Mouse (Mus musculus) adrenal gland, postnatal 14 days (tissue): ENCODE results near the gene Scyl1. TPM values are rescaled to one million over a fixed set of nuclear protein-coding genes. Genes with fewer than 3 reads are reported as not detected.
A peak's percentile ranks its signal among the peaks of the same experiment; 100 is the strongest.

Experiments used
- DNase-seq: peaks from one replicate; pipeline ENCODE4 v3.0.0; 2021; ENCODE audit warnings: mixed read lengths
- total RNA-seq: library from RNA; stranded (reverse); gene quantifications from 2 replicates; pipeline ENCODE4 v1.2.3, GENCODE M21; 2021

Scyl1 gene
- total RNA-seq, 1 experiment from 2014 or later = 87.4 TPM

DNA sequence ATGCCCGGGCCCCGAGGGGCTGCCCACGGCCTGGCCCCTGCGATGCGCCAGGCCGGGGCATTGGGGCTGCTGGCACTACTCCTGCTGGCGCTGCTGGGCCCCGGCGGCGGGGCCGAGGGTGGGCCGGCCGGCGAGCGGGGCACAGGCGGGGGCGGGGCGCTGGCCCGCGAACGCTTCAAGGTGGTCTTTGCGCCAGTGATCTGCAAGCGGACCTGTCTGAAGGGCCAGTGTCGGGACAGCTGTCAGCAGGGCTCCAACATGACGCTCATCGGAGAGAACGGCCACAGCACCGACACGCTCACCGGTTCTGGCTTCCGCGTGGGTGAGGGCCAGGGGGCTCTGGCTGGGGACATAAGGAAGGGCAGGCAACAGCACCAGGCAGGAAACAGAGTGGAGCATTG, 29.0 kb downstream of the Scyl1 start:
- DNase-seq = peak; percentile 59

DNA sequence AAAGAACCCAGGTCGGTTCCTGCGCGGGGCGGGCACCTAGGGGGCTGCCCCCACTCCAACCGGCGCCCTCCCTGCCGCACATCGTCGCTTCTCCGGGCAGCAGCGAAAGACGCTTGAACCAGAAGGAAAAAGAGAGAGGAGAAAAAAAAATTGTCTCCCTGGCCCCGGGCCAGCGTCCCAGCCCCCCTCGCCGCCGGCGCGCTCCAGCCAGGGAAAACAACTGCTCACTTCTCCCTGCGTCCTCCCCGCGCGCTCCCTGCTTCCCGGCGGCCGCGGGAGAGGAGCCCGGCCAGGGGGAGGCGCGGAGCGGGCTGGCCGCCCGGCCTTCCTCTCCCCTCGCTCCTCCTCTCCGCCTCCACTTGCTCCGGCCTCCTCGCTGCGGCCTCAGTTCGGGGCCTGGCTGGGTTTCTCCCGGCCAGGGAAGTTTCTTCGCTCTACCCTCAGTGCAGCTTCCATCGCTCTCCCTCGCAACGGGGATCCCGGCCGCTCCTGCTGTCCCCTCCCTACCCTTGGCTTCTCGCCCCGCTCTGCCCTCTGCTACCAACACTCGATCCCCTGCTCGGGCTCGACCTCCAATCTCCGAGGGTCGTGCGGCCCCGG, 29.5 kb downstream of the Scyl1 start:
- peak; percentile 92 for DNase-seq

DNA sequence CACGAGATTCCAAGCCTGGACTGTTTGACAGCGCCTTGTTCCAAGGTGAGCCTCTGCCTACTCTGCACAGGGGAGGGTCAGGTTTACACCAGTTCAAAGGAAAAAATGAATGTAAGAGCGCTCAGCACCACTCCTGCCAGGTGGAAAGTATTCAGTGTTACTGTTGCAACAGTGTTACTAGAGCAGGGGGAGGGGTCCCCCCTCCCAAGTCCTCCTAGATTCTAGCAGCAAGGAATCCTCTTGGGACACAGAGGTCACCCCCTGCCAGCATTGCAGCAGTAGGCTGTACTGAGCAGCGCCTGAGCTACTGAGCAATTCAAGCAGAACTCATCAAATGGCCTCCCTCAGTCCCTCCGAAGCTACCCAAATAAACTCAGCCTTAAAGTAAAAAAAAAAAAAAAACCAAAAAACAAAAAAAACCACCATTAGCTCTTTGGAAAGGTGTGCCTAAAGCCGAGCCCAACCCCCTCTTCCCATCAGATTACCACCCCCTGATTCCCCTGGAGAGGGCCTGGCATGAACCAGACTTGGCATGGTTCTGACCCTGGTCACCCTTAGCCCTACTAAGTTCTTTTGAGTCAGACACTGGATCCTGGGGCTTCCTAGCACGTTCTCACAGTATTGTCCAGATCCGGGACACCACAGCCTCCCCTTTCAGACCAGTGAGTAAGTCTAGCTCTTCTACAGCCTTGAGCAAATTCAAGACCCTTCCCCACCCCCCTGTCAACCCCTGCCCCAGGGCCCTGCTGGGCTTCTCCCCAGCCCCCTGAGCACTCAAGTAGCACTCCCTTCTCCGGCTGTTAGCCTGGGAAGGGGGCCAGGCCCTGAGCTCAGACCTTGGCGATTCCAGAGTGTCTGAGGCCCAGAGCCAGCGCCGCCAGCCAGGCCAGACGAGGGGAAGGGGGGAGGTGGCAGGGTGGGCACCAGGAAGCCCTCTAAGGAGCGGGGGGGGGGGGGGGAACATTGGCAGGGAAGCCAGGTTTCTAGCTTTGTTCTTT, 30.6 kb downstream of the Scyl1 start, which contains the start of gene Ltbp3:
TSS of gene Ltbp3 (plus strand) at position 585 of the 998 bp plus-strand sequence.
- peak; percentile 87 for DNase-seq

DNA sequence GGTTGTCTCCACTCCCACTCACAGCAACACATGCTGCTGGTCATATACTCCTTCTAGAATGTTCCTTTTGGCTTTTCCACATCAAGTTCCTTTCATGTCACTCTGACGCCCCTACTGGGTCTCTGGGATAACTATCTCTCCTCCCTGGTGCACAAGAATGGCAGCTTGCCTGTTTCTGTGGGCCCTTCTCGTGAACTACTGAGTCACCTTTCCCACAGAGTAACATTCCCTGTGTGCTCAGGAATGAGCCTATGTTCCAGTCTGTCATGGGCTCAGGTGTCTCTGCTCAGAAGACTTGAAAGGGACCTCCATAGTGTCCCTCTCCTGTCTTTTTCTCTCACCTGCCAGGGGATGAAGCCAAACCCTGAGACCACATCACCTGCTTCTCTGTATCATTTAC, 31.8 kb downstream of the Scyl1 start:
- DNase-seq = no peak

DNA sequence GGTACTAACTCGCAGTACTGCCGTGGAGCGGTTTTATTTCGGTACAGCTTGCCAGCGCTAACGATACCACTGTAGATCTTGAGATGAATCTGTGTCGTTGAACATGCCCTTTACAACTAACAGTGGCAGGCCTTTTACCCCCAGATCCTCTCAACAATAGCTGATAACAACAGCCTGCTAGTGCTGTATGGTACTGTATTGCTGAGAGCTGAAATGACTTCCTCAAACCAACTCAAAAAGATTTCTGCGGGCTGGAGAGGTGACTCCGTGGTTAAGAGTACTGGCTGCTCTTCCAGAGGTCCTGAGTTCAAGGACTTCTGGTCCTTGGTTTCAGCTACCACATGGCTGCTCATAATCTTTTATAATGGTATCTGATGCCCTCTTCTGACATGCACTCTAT, 36.9 kb downstream of the Scyl1 start:
- DNase-seq = no peak

DNA sequence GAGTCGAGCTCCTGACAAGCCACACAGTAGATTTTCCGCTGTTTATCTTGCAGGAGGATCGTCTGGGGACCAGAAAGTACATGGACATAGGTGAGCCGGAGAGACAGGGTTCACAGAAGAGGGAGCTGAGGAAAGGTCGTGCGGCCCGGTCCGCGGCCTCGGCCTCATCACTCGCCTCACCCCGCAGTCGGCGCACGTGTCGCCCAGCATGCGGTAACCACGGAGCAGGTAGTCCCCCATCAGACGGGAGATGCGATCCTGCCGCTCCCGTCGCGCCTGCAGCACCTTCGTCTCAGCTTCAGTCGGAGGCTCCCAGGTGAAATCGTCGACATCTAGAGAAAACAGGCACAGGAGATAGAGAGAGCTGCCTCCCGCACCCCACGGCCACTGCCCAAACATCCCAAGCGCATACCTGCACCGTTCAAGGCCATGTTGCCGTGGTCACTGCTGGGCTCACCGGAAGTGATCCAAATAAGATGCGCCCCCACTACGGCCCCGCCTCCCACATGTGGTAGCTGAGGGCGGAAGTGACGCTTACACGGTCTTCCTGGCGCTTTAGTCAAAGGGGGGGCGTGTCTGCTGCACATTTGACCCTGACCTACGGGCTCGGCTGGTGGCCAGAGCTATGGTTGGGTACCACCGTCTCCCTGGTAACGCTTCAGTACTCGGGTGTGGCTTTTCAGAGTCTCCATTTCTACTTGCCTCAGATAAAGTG, 39.8 kb downstream of the Scyl1 start:
- peak; percentile 96 for DNase-seq

DNA sequence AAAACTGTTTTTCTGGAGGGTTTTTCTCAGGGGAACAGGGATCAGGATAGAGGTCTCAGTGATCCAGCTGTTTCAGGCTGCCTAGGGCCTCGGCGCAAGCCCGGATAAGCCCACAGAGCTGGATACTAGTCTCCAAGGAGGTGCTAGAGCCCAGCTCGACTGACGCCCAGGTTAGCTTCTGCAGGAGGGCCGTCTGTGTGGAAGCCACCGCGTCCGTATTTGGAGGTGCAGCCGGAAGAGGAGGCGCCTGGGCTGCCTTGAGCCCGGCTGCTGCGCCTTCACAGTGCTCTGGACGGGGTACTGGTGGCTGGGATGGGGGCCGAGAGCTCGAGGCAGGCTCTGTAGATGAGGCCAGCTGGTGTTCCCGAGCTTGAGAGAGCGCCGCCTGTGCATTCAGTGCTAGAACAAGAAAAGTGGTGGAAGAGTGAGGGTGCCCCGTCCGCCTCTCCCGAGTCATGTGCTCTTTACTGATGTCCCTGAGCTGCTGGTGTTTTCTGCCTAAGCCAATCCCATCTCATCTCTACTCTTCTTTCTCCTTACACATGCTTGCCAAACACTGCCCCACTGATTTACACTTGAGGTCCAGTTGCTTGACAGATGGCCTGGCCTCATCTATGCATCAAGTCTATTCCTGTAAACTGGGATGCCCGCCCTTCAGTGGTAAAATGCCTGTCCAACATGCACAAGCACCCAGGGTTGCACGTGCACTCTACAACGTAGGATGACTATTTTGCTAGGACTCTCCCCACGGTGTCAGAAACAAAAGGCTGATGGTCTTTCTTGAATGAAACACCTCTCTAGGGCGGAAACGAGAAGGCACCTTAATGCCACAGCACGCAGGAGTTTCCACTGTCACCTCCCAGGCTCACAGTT, 40.7 kb downstream of the Scyl1 start:
- peak; percentile 71 for DNase-seq

DNA sequence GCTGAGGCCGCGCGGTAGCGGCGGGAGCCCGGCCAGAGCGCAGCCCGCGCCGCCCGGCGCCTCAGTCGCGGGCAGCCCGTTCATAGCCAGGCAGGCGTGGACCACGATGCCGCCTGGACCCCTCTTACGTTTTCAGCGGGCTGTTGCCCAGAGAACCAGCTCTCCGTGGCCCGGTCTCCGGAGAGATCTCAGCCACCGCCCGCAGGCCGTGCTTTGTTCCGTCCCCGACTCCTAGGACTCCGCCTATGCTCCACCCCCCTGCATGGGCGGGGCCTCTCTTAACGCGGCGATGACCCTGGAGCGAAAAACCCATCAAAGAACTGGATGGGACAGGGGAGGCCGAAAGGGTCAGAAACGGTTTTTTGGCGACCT, 41.8 kb downstream of the Scyl1 start, which contains the start of gene Fam89b:
TSS of gene Fam89b (minus strand) at position 210 of the 372 bp plus-strand sequence.
- DNase-seq = peak; percentile 95

DNA sequence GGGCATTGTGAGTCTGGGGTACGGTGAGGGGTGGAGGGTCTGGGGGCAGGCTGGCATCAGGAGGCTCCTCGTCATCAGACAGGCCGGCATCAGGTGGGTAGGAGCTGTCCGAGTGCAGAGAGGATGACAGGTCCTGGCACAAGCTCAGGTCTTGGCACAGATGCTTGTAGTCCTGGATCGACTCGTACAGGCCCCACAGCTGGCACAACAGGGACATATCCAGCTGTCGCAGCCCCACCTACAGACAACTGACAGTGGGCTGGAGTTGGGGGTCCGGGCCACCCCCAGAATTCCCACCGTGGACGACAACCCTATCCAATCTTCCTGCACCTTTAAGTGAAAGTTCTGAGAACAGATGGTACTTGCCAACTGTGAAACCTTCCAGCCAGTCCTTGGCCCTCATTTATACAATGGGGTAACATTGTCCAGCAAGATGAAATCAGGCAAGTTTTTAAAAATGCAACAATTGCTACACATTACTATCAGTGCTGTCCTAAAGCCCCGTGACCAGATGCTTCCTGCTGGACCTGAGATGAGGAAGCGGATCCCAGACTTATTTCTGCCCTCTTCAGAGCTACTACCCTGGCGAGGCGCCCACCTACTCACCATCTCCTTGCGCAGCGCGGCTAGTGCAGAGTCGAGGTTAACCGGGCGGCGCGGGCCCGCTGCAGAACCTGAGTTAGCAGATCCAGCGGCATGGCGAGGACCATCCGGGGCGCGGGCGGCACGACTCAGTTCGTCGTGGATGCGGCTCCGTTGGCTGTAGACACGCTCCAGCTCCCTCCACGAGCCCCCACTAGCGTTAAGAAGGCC, 42.4 kb downstream of the Scyl1 start:
- DNase-seq = peak; percentile 80

DNA sequence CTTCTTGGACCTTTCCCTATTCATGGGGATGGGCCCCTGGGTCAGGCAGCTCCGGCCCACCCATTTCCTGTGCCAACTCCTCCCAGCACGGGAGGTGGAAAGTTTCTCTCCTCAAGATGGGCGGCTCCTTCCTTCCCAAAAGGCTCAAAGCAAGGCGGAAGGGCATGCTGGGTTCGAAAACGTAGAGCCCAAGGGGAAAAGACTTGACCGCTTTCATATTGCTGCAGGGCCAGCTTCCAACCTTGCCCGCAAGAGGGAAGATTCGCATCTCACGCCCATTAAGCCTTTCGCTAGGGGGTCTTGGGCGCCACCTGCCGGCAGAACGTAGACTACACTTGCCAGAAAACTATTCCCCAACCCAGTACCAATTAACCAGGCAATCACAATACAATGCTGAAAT, 43.5 kb downstream of the Scyl1 start:
- peak; percentile 92 for DNase-seq

DNA sequence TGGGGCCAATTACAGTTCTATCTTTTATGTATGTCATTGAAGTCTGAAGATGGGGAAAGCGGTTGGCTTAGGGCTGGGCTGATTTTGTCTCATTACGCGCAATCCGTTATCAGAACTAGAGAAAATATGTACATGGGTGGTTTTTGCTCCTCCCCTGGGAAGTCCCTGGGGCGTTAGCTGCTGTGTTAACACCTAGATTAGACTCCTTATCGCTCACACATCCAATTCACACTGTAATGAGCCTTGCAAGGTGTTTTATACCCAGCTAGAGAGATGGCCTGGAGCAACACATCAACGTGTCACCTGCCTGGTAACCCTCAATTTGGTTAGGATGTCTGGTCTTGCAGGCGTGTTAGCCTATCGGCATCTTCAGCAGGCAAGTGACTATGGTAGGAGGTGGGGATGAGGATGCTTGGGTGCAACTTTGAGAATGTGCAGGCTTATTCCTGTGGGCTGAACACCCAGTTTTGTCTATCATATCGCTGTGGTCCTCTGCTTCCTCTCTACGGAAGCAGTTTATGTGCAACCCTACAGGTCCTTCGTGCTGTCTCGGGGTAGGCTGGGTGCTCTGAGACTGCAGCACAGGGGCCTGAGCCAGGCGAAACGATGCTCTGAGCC, 44.1 kb downstream of the Scyl1 start:
- no peak for DNase-seq

DNA sequence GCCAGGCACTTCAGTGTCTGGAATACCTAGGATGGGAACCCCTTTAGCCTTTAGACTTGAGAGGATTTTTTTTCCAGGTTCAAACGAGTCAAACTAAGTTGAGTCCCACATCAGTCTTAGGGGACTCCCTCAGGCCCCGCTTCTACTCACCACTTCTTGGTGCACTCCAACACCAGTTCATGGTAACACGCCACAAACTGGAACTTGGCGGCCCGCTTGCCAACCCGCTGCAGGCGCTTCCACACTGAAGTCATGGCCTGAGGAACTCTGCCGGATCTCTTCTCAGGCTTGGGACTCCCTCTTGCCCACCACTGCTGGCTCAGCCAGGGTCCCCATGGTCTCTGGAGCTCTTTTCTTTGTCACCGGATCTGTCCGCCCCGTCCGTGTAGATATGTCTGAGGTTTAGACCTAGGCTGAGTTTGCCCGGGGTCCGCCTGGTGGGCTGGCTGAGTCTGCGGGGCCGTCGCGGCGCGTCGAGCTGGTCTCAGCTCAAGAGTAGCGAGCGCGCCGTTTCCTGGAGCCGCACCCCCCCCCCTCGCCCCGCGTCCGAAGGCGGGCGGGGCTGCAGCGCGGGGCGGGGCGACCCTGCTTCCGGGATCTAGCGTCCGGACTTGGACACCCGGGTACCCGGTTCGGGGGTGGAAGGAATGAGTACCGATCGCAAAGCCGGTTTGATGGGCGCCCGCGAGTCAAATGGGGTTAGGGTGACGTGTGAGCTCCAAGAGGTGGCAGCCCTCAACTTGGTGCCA, 45.3 kb downstream of the Scyl1 start, which contains the start of gene Ehbp1l1:
TSS of gene Ehbp1l1 (minus strand) at position 551 of the 749 bp plus-strand sequence.
- DNase-seq = peak; percentile 91

DNA sequence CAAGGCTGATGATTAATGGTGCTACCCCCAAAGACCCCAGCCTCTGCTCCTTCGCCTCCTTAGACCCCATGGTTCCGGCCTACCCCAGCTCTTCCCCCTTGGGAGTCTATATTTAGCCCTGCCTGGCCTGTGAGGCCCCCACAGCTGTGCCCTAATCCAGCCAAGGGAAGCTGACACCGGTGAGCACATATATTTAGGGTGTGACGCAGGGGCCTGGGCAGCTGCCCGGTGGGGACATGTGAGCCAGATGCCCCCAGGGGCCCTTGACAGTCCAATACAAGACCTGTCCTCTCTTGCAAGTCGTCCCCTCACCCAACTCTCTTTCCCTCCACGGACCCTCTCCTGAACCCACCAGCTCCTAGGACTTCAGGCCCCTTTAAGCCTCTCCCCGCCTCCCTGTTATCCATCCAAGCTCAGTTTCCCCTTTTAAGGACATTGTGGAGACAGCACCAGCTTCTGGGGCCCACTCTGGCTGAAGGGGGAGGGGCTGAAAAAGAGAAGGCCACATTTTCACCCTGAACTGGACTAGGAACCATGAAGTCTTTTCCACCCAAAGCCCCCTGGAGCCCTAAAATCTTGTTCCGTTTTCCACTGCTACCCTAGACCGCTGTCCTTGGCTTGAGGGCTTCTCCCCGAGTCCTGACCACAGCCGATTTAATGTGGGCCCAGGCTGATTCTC, 46.1 kb downstream of the Scyl1 start:
- peak; percentile 52 for DNase-seq

DNA sequence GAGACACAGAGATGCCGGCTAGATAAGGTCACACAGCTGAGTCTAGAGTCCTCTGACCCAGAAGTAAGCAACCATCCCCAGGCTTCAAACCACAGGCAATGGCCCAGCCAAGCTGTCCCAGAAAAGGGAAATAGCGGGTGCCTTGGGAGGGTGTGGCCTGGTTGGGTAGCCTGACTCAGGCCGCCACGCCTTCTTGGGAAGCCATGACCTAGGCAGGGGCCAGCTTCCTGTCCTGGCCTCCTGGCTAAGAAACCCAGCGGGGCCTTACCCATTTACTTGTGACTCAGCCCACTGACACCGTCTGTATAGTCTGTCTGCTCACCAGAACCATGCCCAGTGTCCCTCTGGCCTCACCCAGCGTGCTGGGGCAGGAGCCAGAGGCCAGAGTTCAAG, 46.7 kb downstream of the Scyl1 start:
- peak; percentile 82 for DNase-seq

DNA sequence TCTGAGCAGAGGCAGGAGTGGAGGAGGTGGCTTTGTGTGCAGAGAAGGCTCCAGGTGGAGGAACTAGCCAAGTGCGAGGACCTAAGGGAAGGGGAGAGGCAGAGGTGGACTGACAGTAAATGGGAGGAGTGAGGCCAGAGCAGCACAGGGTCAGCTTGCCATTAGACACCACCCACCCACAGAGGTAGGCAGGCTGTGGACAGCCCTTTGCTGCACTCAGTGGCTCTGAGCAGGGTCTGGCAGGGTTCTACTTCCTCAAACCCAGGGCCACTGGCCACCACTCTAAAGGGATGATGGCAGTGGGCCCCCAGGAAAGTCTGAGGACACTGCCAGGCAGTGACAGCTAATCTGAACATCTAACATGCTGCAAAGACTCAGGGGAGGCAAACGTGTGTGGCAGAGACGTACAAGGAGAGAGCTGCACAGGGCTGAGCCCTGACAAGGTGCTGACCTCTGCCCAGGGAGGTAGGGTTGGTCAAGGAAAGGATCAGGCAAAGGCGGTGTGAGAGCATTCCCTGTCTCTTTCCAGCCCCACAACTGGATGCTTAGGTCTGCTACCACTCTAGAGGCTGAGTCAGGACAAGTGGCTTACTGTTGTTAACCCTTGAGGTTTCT, 47.2 kb downstream of the Scyl1 start:
- DNase-seq = no peak

DNA sequence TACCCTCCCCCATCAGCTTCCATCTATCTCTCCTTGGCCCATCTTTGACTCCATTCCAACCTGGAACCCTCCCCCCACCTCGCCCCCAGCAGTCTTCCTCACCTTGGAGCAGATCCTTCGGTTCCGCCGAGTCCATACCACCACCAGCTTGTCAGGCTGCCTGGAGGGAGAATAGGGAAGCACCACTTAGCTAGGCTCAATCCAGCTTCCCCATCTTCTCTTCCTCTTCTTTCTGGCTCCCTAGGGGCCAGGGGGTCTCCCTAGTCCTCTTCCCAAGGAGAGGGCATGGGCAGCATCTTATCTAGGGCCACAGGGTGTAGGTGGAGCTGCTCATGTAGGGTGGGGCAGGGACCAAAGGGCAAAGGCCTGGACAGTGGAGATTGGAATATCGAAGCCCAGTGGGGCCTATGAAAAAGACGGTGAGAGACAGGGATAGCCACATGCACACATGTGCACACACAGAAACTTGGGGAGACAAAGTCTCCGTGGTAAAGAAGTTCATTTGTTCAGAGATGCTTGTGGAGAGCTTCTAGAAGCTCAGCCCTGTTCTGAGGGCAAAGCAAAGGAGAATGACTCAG, 48.3 kb downstream of the Scyl1 start:
- no peak for DNase-seq

DNA sequence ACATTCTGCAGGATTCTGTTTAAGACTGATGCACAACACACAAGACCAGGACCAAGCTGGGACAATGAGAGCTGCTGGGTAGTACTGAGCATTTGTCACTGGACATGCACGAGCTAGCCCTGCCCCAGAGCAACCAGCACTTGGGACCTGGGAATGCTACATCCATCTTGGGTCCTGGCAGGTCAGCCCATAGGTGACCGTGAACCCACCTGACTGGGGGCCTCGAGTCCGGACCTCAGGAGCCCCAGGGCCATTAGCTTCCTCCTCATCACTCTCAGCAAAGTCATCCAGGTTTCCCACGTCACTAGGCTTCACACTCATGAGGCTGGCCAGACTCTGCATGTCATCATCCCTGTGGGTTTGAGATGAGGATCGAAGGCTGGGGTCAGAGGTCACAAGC, 50.0 kb downstream of the Scyl1 start:
- no peak for DNase-seq

DNA sequence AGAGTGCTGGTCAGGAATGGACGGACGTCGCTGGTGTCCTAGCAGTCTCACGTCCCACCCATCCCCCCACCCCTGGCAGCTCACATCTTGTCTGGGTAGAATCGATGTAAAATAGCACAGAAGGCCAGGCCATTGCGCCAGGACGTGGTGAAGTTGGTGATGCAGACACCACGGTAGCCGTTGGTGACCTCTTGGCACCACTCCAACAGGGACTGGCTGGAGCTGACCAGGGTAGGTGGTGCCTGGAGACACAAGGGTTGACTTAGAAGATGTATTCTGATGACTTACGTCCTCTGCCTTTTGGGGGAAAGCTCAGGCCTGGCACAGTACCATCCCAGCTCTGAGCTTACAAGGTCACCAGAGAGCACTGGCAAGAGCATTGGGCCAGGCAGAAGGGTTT, 54.3 kb downstream of the Scyl1 start:
- DNase-seq = peak; percentile 61
